Mouse (Mus musculus) CH12.LX (cell line): ENCODE results near the gene Mrtfa.

Source experiments
- CHD2 ChIP-seq: IDR thresholded peaks from 2 replicates; pipeline ENCODE4 v1.6.1; 2011; ENCODE audit warnings: low read length, improper control_type of control experiment
- EP300 ChIP-seq: IDR thresholded peaks from 2 replicates; pipeline ENCODE4 v1.6.1; 2011; ENCODE audit warnings: low read length, improper control_type of control experiment
- GABPA ChIP-seq: IDR thresholded peaks from 2 replicates; pipeline ENCODE4 v1.6.1; 2012; ENCODE audit warnings: low read depth, low read length, improper control_type of control experiment, inconsistent platforms; ENCODE audit not compliant: insufficient replicate concordance
- MAX ChIP-seq: IDR thresholded peaks from 2 replicates; pipeline ENCODE4 v1.6.1; 2011; ENCODE audit warnings: low read length, improper control_type of control experiment
- NRF1 ChIP-seq: IDR thresholded peaks from 2 replicates; pipeline ENCODE4 v1.6.1; 2014; ENCODE audit warnings: low read depth, mild to moderate bottlenecking, inconsistent platforms, low read length, improper control_type of control experiment, moderate library complexity
- POLR2A ChIP-seq: IDR thresholded peaks from 2 replicates; pipeline ENCODE4 v1.6.1; 2011; ENCODE audit warnings: low read depth, mild to moderate bottlenecking, improper control_type of control experiment, low read length
- RAD21 ChIP-seq: IDR thresholded peaks from 2 replicates; pipeline ENCODE4 v1.6.1; 2011; ENCODE audit warnings: low read depth, mild to moderate bottlenecking, low read length, improper control_type of control experiment, moderate library complexity
- TBP ChIP-seq: conservative IDR thresholded peaks from 2 replicates; pipeline ENCODE4 v1.6.1; 2011; ENCODE audit warnings: low read depth, low read length, improper control_type of control experiment
- TCF12 ChIP-seq: IDR thresholded peaks from 2 replicates; pipeline ENCODE4 v1.6.1; 2014; ENCODE audit warnings: low read depth, mild to moderate bottlenecking, inconsistent platforms, low read length, improper control_type of control experiment
- USF1 ChIP-seq: IDR thresholded peaks from 2 replicates; pipeline ENCODE4 v1.6.1; 2014; ENCODE audit warnings: low read depth, mild to moderate bottlenecking, inconsistent platforms, low read length, improper control_type of control experiment
- ZC3H11A ChIP-seq: IDR thresholded peaks from 2 replicates; pipeline ENCODE4 v1.6.1; 2012; ENCODE audit warnings: low read depth, mild to moderate bottlenecking, inconsistent platforms, low read length, improper control_type of control experiment
- ZNF384 ChIP-seq: IDR thresholded peaks from 2 replicates; pipeline ENCODE4 v1.6.1; 2012; ENCODE audit warnings: low read depth, low read length, improper control_type of control experiment, inconsistent platforms

DNA sequence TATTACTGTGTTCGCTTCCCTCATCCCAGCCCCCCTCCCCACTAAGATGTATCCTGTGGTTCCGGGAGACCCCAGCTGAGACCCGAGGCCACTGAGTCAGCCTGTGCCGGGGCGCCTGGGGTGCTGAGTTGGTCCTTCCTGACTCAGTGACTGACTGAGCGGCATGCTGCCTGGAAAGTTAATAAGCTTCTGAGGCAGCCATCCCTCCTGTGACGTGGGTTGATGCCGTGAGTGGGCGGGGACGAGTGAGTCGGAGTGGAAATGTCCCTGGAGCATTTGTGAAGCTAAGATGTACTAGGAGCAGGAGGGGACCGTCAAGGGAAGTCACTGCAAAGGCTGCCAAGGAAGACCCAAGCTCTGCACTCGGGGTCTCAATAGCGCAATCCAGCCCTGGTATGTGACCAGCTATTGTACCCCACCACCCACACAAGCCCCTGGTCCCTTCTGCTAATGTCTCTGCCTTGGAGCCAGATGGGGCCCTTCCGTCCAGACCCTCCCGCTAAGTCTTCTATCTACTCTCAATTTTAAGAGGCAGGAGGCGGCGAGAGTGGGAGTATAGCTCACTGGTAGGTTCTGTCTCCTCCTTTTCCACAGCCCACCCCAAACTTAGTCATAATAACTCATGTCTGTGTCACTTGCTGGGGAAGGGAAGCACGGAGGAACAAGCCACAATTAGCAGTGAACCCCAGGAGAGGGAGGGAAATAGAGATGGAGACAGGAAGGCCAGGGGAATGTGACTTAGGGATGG is 26.5 kb upstream of the Mrtfa start:
- TF ChIP-seq TBP (no peak), TCF12 (no peak), EP300 (no peak), POLR2A (no peak), GABPA (no peak), CHD2 (no peak), ZC3H11A (no peak), MAX (no peak), RAD21 (no peak), NRF1 (no peak), USF1 (no peak), ZNF384 (no peak)
